Mouse (Mus musculus): ENCODE measurements around the gene Prl8a6. TPM values are rescaled to one million over a fixed set of nuclear protein-coding genes. Genes with fewer than 3 reads are reported as not detected.

Prl8a6 gene
- not detected in 2 replicates for polyA plus RNA-seq (2012; rRNA removed)

GRCm38 (mm10) chr13:27438588-27438987 is at the start of gene Prl8a6:
Prl8a6 (minus strand) TSS chr13:27438688.
- TF ChIP-seq POLR2A (IDR thresholded peaks at IDR 0.05; ENCODE audit: extremely low read depth, insufficient read depth, low read length) (no peak), CTCF (IDR thresholded peaks at IDR 0.05; ENCODE audit: extremely low read depth, insufficient read depth, low read length) (no peak)
- no peak within 1 kb of the TSS for H3K27ac ChIP-seq (ENCODE audit: insufficient read depth, low read length)
- no peak within 1 kb of the TSS for H3K4me3 ChIP-seq (ENCODE audit: insufficient read depth, low read length)
- H3K4me1 ChIP-seq (ENCODE audit: control insufficient read depth, insufficient read depth, low read length), result no peaks in the 10 kb centered on the region

- Histone ChIP-seq H3K27ac (ENCODE audit: insufficient read depth, low read length) (no peak overlapping the region), H3K4me1 (ENCODE audit: control insufficient read depth, insufficient read depth, low read length) (no peaks in the 10 kb centered on the region), H3K4me3 (ENCODE audit: insufficient read depth, low read length) (no peak overlapping the region)
- TF ChIP-seq POLR2A (IDR thresholded peaks at IDR 0.05; ENCODE audit: extremely low read depth, insufficient read depth, low read length), result no peak
- TF ChIP-seq CTCF (IDR thresholded peaks at IDR 0.05; ENCODE audit: extremely low read depth, insufficient read depth, low read length), result no peak
Measured at GRCm38 (mm10) chr13:27433159-27433558, 5.3 kb downstream of the Prl8a6 start.

DNA sequence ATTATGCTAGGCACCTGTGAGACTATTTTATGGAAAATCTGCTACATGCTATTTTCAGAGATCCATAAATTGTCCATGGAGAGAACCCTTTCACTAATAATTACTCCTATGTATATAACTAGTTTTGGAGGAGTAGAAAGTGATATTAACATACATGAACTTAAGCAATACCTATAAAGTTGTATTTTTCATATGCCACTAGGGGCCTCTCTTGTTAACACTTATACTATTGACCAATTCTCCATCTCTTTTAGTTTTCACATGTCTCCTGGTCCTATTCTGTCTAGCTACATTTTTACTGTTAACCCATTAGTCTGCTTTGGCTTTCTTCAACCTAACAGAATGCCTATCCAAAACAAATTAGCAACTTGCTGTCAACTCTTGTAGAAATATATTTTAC is 24.8 kb downstream of the Prl8a6 start:
- Histone ChIP-seq H3K4me1 (ENCODE audit: control insufficient read depth, insufficient read depth, low read length) (no peaks in the 10 kb centered on the region), H3K27ac (ENCODE audit: insufficient read depth, low read length) (no peak overlapping the region), H3K4me3 (ENCODE audit: insufficient read depth, low read length) (no peak overlapping the region)
- TF ChIP-seq POLR2A (IDR thresholded peaks at IDR 0.05; ENCODE audit: extremely low read depth, insufficient read depth, low read length) (no peak), CTCF (IDR thresholded peaks at IDR 0.05; ENCODE audit: extremely low read depth, insufficient read depth, low read length) (no peak)

GRCm38 (mm10) chr13:27399061-27399724 is 39.3 kb downstream of the Prl8a6 start:
- no peak overlapping the region for H3K27ac ChIP-seq (ENCODE audit: insufficient read depth, low read length)
- H3K4me1 ChIP-seq (ENCODE audit: control insufficient read depth, insufficient read depth, low read length), result no peaks in the 10 kb centered on the region
- TF ChIP-seq POLR2A (IDR thresholded peaks at IDR 0.05; ENCODE audit: extremely low read depth, insufficient read depth, low read length), result no peak
- no peak for TF ChIP-seq CTCF (IDR thresholded peaks at IDR 0.05; ENCODE audit: extremely low read depth, insufficient read depth, low read length)
- no peak overlapping the region for H3K4me3 ChIP-seq (ENCODE audit: insufficient read depth, low read length)

GRCm38 (mm10) chr13:27390746-27391145 is 47.7 kb downstream of the Prl8a6 start, which contains the start of gene Prl2b1:
Prl2b1 (minus strand) TSS chr13:27390846.
- Histone ChIP-seq H3K4me3 (ENCODE audit: insufficient read depth, low read length) (no peak within 1 kb of the TSS), H3K27ac (ENCODE audit: insufficient read depth, low read length) (no peak within 1 kb of the TSS), H3K4me1 (ENCODE audit: control insufficient read depth, insufficient read depth, low read length) (no peaks in the 10 kb centered on the region)
- TF ChIP-seq POLR2A (IDR thresholded peaks at IDR 0.05; ENCODE audit: extremely low read depth, insufficient read depth, low read length) (no peak), CTCF (IDR thresholded peaks at IDR 0.05; ENCODE audit: extremely low read depth, insufficient read depth, low read length) (no peak)

Other genes with a start within 250 kb of the Prl8a6 start
- gene Prl3c1, start 242.0 kb downstream of the Prl8a6 start, polyA plus RNA-seq (2012; rRNA removed), result not detected in 2 replicates
- gene Prl3b1, start 196.8 kb downstream of the Prl8a6 start, polyA plus RNA-seq (2012; rRNA removed), result 0.17 and 0.21 TPM in 2 replicates
- gene Prl3a1, start 179.3 kb downstream of the Prl8a6 start, polyA plus RNA-seq (2012; rRNA removed), result not detected in 2 replicates
- gene Prl6a1, start 126.1 kb downstream of the Prl8a6 start, polyA plus RNA-seq (2012; rRNA removed), result not detected in 2 replicates
- gene Prl8a2, start 93.0 kb downstream of the Prl8a6 start, polyA plus RNA-seq (2012; rRNA removed), result 0.11 TPM in 1 of 2 replicates, not detected in the other
- gene Prl2b1, start 47.8 kb downstream of the Prl8a6 start, polyA plus RNA-seq (2012; rRNA removed), result not detected in 2 replicates
- not detected in 2 replicates for gene Prl8a8, start 74.5 kb upstream of the Prl8a6 start, polyA plus RNA-seq (2012; rRNA removed)
- not detected in 2 replicates for gene Prl8a9, start 125.9 kb upstream of the Prl8a6 start, polyA plus RNA-seq (2012; rRNA removed)
- not detected in 2 replicates for gene Prl8a1, start 143.5 kb upstream of the Prl8a6 start, polyA plus RNA-seq (2012; rRNA removed)
- gene Prl7b1, start 171.9 kb upstream of the Prl8a6 start, polyA plus RNA-seq (2012; rRNA removed), result not detected in 2 replicates
- gene Prl7a1, start 203.8 kb upstream of the Prl8a6 start, polyA plus RNA-seq (2012; rRNA removed), result not detected in 2 replicates
- 0.08 TPM in 1 of 2 replicates, not detected in the other for gene Prl7a2, start 229.3 kb upstream of the Prl8a6 start, polyA plus RNA-seq (2012; rRNA removed)